Mouse (Mus musculus) liver, postnatal 0 days (tissue): ENCODE results near the gene Trim34b. TPM values are rescaled to one million over a fixed set of nuclear protein-coding genes. Genes with fewer than 3 reads are reported as not detected.
"Not testable (repeated sequence)": the region's sequence is repeated elsewhere in the genome, so short reads cannot be mapped to it uniquely, and the experiment has no call there.

Experiments used
- ATAC-seq: fragments of 200-750 bp; cut with Nextera tagmentation; 2 replicates; pipeline ENCODE4 v1.8.0; 2017; ENCODE audit warnings: mild to moderate bottlenecking, moderate library complexity
- DNase-seq: peaks from one replicate; pipeline ENCODE4 v3.0.0-alpha.2; 2016
- H3K27ac ChIP-seq: fragments of 300-500 bp; sonication (generic); 2 replicates; pipeline ENCODE4 v1.5.1; 2014; ENCODE audit warnings: antibody characterized with exemption, moderate library complexity, mild to moderate bottlenecking, low read depth
- H3K27me3 ChIP-seq: fragments of 300-500 bp; sonication (generic); 2 replicates; pipeline ENCODE4 v1.6.1; 2014; ENCODE audit warnings: low read length, control low read depth, mixed read lengths; ENCODE audit not compliant: insufficient read depth
- H3K36me3 ChIP-seq: fragments of 300-500 bp; sonication (generic); replicated peaks from 2 replicates; pipeline ENCODE4 v1.6.1; 2014; ENCODE audit warnings: mild to moderate bottlenecking, control low read depth, low read length, moderate library complexity, mixed read lengths; ENCODE audit not compliant: insufficient read depth
- H3K4me1 ChIP-seq: fragments of 300-500 bp; sonication (generic); 2 replicates; pipeline ENCODE4 v1.6.1; 2014; ENCODE audit warnings: antibody characterized with exemption, mild to moderate bottlenecking, control low read depth; ENCODE audit not compliant: insufficient read depth
- H3K4me2 ChIP-seq: fragments of 300-500 bp; sonication (generic); 2 replicates; pipeline ENCODE4 v1.6.1; 2014; ENCODE audit warnings: low read depth, mild to moderate bottlenecking, low read length, moderate library complexity, mixed read lengths
- H3K4me3 ChIP-seq: fragments of 300-500 bp; sonication (generic); 2 replicates; pipeline ENCODE4 v1.5.1; 2014; ENCODE audit warnings: low read depth, low read length
- H3K9ac ChIP-seq: fragments of 300-500 bp; sonication (generic); replicated peaks from 2 replicates; pipeline ENCODE4 v1.6.1; 2014; ENCODE audit warnings: mild to moderate bottlenecking, moderate library complexity
- H3K9me3 ChIP-seq: fragments of 300-500 bp; sonication (generic); 2 replicates; pipeline ENCODE4 v1.6.1; 2016; ENCODE audit warnings: mild to moderate bottlenecking, control low read depth, low read length, mixed read lengths
- CTCF ChIP-seq: sonication (generic); IDR thresholded peaks from 2 replicates; pipeline ENCODE4 v1.5.1; 2016; ENCODE audit warnings: antibody characterized with exemption, low read depth
- EP300 ChIP-seq: IDR thresholded peaks from 2 replicates; pipeline ENCODE4 v1.6.1; 2016; ENCODE audit warnings: antibody characterized with exemption, low read depth, mild to moderate bottlenecking
- WGBS: fragments of 180-500 bp; shearing (Covaris S2); extraction: QIAGEN DNeasy Blood & Tissue Kit; methylation state at CpG from one replicate; pipeline ENCODE4 v1.1.7; 2014; ENCODE audit not compliant: insufficient replicate concordance; 5-methylcytosine and 5-hydroxymethylcytosine counted together
- polyA plus RNA-seq: library from polyadenylated mRNA; unstranded; fragments of >200 nt; fragmentation: Nextera tagmentation; extraction: Ambion mirVana; gene quantifications from 2 replicates; pipeline ENCODE4 v1.2.1, GENCODE M21; 2015

Gene Trim34b
- polyA plus RNA-seq, 1 experiment from 2014 or later = not detected

DNA sequence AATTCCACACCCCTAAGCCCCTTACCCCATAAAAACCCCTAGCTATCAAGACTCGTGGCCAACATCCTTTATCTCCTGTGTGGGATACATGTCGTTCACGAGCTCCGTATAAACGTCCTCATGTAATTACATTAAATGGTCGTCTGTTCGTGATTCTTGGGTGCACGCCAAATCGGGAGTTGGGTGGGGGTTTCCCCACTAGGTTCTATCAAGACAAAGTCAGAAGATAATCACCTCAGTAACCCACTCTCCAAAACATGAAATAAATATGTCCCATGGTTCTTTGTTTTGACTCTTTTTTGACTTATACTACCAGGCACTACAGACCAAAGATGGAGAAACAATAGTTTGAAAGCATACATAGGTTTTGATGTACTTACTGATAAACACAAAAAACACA lies 7.2 kb upstream of the Trim34b start:
- WGBS = 73% methylated on average over 9 of the region's 9 CpGs
- no peak for DNase-seq
- no peak for TF ChIP-seq EP300
- no peak for TF ChIP-seq CTCF

DNA sequence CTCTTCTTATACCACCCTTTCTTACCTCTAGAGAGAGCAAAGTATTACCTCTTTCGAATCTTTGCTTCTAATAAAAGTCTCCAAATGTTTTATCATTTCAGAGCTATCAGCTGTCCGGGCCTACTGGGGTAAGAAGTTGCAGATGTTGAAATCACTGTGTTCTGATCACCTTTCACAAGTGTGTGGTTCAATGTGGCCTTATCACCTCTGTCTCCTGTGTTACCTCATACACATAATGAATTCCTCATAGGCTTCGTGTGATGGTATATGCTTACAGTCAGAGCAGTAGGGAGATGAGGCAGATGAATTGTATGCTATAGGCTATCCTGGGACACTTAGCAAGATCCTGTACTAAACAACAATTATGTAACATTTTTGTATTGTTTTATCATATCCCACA lies 6.3 kb downstream of the Trim34b start:
- 66% methylated on average over 3 of the region's 3 CpGs for WGBS
- not testable (repeated sequence) for H3K4me3 ChIP-seq, H3K4me1 ChIP-seq, H3K9ac ChIP-seq, H3K27ac ChIP-seq, ATAC-seq, H3K4me2 ChIP-seq, H3K9me3 ChIP-seq, DNase-seq, H3K27me3 ChIP-seq, H3K36me3 ChIP-seq

More for the DNA sequence above, 7.2 kb upstream of the Trim34b start:
- no peak overlapping the region for H3K9ac ChIP-seq
- no peak for ATAC-seq
- H3K4me3 ChIP-seq = no peak overlapping the region
- H3K4me1 ChIP-seq = no peaks in the 10 kb centered on the region
- H3K36me3 ChIP-seq = no peaks in the 10 kb centered on the region
- no peaks in the 10 kb centered on the region for H3K9me3 ChIP-seq
- H3K27me3 ChIP-seq = no peaks in the 10 kb centered on the region
- H3K27ac ChIP-seq = no peak overlapping the region
- H3K4me2 ChIP-seq = no peak overlapping the region

DNA sequence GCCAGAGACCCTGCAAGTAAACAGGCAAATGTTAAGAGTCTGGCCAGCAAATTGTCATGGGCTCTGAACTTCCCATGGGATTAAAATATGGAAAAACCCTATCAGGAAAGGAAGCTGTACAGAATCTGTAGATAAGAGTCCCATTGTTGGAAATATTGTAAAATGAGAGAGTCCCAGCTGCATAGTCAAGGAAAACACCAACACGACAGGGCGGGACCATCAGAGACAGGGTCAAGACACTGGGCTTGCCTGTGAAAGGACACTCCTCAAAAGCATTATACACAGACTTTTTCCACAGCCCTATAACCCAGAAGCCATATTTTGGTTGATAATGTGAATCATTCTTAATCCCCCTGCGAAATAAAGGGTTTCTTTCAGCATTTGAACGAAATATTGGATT lies 11.5 kb downstream of the Trim34b start:
- not testable (repeated sequence) for H3K4me3 ChIP-seq, DNase-seq, H3K9me3 ChIP-seq, H3K4me1 ChIP-seq, H3K27ac ChIP-seq, ATAC-seq, H3K36me3 ChIP-seq, H3K9ac ChIP-seq, H3K4me2 ChIP-seq, H3K27me3 ChIP-seq
- WGBS = 83% methylated on average over 2 of the region's 4 CpGs

DNA sequence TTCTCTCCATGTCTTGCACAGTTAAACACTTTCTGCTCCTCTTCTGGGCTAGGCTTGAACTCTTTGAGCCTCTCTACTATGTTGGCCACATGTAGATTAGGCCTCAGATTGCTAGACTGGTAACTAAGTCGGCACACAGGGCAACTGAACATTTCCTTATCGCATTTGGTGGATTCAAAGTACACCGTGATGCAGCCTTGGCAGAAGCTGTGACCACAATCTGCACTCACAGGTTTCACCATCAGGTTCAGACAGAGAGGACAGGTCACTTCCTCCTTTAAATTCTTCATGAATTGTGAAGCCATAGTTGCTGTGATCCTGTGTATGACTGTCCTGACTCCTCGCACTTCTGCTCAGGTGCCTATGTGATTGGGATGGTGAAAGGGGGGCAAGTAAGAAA lies 18.8 kb downstream of the Trim34b start:
- DNase-seq = not testable (repeated sequence)

DNA sequence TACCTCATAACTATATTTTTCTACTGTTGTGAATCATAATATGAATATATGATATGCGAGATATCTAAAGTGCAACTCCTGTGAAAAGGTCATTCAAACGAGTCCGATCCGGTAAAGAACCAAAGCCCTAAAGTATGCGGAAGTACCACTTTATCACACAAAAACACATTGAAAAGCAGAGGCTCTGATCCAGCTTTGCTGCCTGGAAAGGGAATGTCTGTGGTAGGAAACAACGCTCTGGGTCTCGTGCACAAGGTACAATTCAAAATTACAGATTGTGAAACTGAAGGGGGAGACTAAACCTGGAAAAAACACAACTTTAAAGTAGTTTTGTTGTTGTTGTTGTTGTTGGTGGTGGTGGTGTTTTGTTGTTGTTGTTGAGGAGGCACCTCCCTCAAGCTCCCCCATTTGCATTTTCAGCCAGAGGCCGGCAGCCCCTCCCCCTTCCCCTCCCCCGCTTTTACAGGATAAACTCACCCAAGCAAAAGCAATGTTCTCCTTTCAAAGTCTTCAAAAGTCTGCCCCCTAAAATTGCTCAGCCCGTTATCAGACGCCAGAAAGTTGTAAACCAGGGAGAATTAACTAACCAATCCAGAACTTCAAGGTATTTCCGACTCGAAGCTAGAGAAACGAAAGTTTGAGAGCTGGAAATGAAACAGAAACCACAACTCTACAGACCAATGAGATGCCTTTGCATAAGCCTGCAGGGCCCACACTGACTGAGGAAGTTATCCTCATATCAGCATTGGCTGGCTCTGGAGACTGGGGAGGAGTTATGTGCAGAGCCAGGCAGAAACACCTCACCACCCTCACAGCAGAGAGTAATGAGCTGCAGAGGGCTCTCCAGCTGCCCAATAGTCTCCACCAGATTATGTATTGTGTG lies 23.7 kb downstream of the Trim34b start, which contains the start of gene Trim12c:
Trim12c (minus strand) TSS at position 646 of the 883 bp plus-strand sequence.
- H3K9me3 ChIP-seq = no peaks in the 10 kb centered on the region
- H3K4me3 ChIP-seq = peak within 1 kb of the TSS; percentile 56
- no peaks in the 10 kb centered on the region for H3K27me3 ChIP-seq
- H3K36me3 ChIP-seq = no peaks in the 10 kb centered on the region
- peak within 1 kb of the TSS; percentile 74 for H3K4me2 ChIP-seq
- TF ChIP-seq CTCF (peak; percentile 4; the same call in 1 of the 2 replicates), EP300 (no peak)
- peak within 1 kb of the TSS; percentile 72 for H3K9ac ChIP-seq
- peaks cover 8% of the 10 kb centered on the region for H3K4me1 ChIP-seq
- 4% methylated on average over 14 of the region's 14 CpGs for WGBS
- ATAC-seq (peak; percentile 100), DNase-seq (peak; percentile 81)
- peak within 1 kb of the TSS; percentile 91 for H3K27ac ChIP-seq

More for the DNA sequence above, 18.8 kb downstream of the Trim34b start:
- not testable (repeated sequence) for H3K4me2 ChIP-seq, H3K9me3 ChIP-seq, H3K36me3 ChIP-seq, ATAC-seq, H3K27me3 ChIP-seq, H3K9ac ChIP-seq, H3K27ac ChIP-seq, H3K4me3 ChIP-seq, H3K4me1 ChIP-seq
- 71% methylated on average over 4 of the region's 4 CpGs for WGBS

DNA sequence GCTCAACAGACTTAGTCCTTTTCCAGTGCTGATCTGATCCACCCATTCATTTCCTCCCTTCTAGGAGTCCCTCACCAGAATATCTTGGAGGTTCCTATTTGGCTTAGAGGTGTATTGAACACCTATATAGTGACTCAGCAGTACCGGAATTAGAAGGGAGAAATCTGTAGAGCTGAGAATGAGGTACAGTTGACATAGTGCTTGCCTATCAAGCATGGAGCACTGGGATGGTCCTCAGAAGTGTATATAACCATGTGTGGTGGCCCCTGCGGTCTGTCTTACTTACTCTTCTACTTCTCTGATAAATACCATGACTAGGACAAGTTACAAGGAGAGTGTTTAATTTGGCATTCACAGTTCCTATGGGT lies 24.3 kb downstream of the Trim34b start:
- no peaks in the 10 kb centered on the region for H3K36me3 ChIP-seq
- H3K9me3 ChIP-seq = no peaks in the 10 kb centered on the region
- TF ChIP-seq CTCF (no peak), EP300 (no peak)
- no peak overlapping the region for H3K9ac ChIP-seq
- H3K27ac ChIP-seq = peak overlapping the region; percentile 91
- H3K4me3 ChIP-seq = peak overlapping the region; percentile 56; the same call in 1 of the 2 replicates
- H3K4me2 ChIP-seq = peak overlapping the region; percentile 37
- H3K4me1 ChIP-seq = peaks cover 8% of the 10 kb centered on the region
- WGBS = 71% methylated on average over 2 of the region's 2 CpGs
- no peaks in the 10 kb centered on the region for H3K27me3 ChIP-seq
- DNase-seq (no peak), ATAC-seq (peak; percentile 37)
